Mouse (Mus musculus) liver, postnatal 0 days (tissue): ENCODE results near the gene Ccr1l1.

ENCODE experiments used
- CTCF ChIP-seq: sonication (generic); IDR thresholded peaks from 2 replicates; pipeline ENCODE4 v1.5.1; 2016; ENCODE audit warnings: antibody characterized with exemption, low read depth
- EP300 ChIP-seq: IDR thresholded peaks from 2 replicates; pipeline ENCODE4 v1.6.1; 2016; ENCODE audit warnings: antibody characterized with exemption, low read depth, mild to moderate bottlenecking

GRCm38 (mm10) chr9:123935346-123935745, 42.9 kb downstream of the Ccr1l1 start:
- TF ChIP-seq CTCF (no peak), EP300 (no peak)
